Mouse (Mus musculus) heart, adult 2 months (tissue): ENCODE measurements at regions not wholly inside any gene's neighbourhood (a gene's known extent, or its start where the extent isn't known, plus 50 kb on each side); places are given as distances from the start of the nearest gene placed in this dataset.

ENCODE experiments used
- CTCF ChIP-seq: fragments of 200-600 bp; IDR thresholded peaks from 2 replicates; pipeline ENCODE4 v1.8.1; 2022; ENCODE audit warnings: antibody characterized with exemption, mild to moderate bottlenecking, moderate library complexity
- EP300 ChIP-seq: fragments of 200-500 bp; IDR thresholded peaks from 2 replicates; pipeline ENCODE4 v1.6.1; 2011; ENCODE audit warnings: low read depth, low read length, control low read depth; ENCODE audit not compliant: insufficient read depth
- POLR2A ChIP-seq: fragments of 200-500 bp; IDR thresholded peaks from 2 replicates; pipeline ENCODE4 v1.6.1; 2011; ENCODE audit warnings: mild to moderate bottlenecking, low read depth, low read length, control low read depth; ENCODE audit not compliant: insufficient read depth

GRCm38 (mm10) chr10:96956449-96956834 is 339.6 kb downstream of the Btg1 start:
- TF ChIP-seq CTCF: no peak
- no peak for TF ChIP-seq EP300
- TF ChIP-seq POLR2A: no peak
